Mouse (Mus musculus) heart, embryonic 13.5 days (tissue): Measurements from ENCODE around the gene Gm17359. TPM values are rescaled to one million over a fixed set of nuclear protein-coding genes. Genes with fewer than 3 reads are reported as not detected.

Experiments
- ATAC-seq: fragments of 200-750 bp; cut with Nextera tagmentation; 2 replicates; pipeline ENCODE4 v1.8.0; 2017; ENCODE audit warnings: moderate TSS enrichment; ENCODE audit not compliant: insufficient number of reproducible peaks, low FRiP score, low TSS enrichment; ENCODE audit errors: extremely low read depth
- H3K27ac ChIP-seq: fragments of 300-500 bp; sonication (generic); replicated peaks from 2 replicates; pipeline ENCODE4 v1.5.1; 2015; ENCODE audit warnings: moderate library complexity, mild to moderate bottlenecking, inconsistent platforms
- H3K27me3 ChIP-seq: fragments of 300-500 bp; sonication (generic); replicated peaks from 2 replicates; pipeline ENCODE4 v1.6.1; 2015; ENCODE audit warnings: mild to moderate bottlenecking, inconsistent platforms
- H3K36me3 ChIP-seq: fragments of 300-500 bp; sonication (generic); 2 replicates; pipeline ENCODE4 v1.6.1; 2015; ENCODE audit warnings: mild to moderate bottlenecking, inconsistent platforms
- H3K4me1 ChIP-seq: fragments of 300-500 bp; sonication (generic); 2 replicates; pipeline ENCODE4 v1.6.1; 2015; ENCODE audit warnings: inconsistent platforms
- H3K4me2 ChIP-seq: fragments of 300-500 bp; sonication (generic); 2 replicates; pipeline ENCODE4 v1.6.1; 2015; ENCODE audit warnings: inconsistent platforms, mild to moderate bottlenecking, moderate library complexity
- H3K4me3 ChIP-seq: fragments of 300-500 bp; sonication (generic); 2 replicates; pipeline ENCODE4 v1.5.1; 2015; ENCODE audit warnings: moderate library complexity, mild to moderate bottlenecking, inconsistent platforms
- H3K9ac ChIP-seq: fragments of 300-500 bp; sonication (generic); 2 replicates; pipeline ENCODE4 v1.6.1; 2015; ENCODE audit warnings: inconsistent platforms, mild to moderate bottlenecking, moderate library complexity
- H3K9me3 ChIP-seq: fragments of 300-500 bp; sonication (generic); 2 replicates; pipeline ENCODE4 v1.6.1; 2016; ENCODE audit warnings: inconsistent platforms
- WGBS: fragments of 180-500 bp; shearing (Covaris S2); methylation state at CpG from one replicate; pipeline ENCODE4 v1.1.7; 2015; ENCODE audit warnings: mixed read lengths; 5-methylcytosine and 5-hydroxymethylcytosine counted together
- polyA plus RNA-seq: library from polyadenylated mRNA; unstranded; fragments of >200 nt; fragmentation: Nextera tagmentation; extraction: Ambion mirVana; gene quantifications from 2 replicates; pipeline ENCODE4 v1.2.1, GENCODE M21; 2015

Gene Gm17359
- polyA plus RNA-seq, 1 experiment from 2014 or later: not detected

- Histone ChIP-seq H3K4me2 (no peak overlapping the region), H3K9ac (no peak overlapping the region), H3K27me3 (no peaks in the 10 kb centered on the region), H3K36me3 (no peaks in the 10 kb centered on the region), H3K9me3 (no peaks in the 10 kb centered on the region), H3K4me1 (no peaks in the 10 kb centered on the region), H3K4me3 (no peak overlapping the region), H3K27ac (no peak overlapping the region)
- no peak for ATAC-seq
- 61% methylated on average over 4 of the region's 4 CpGs for WGBS
These were observed 80.7 kb downstream of the Gm17359 start for GRCm38 (mm10) chr3:79416944-79417680.

DNA sequence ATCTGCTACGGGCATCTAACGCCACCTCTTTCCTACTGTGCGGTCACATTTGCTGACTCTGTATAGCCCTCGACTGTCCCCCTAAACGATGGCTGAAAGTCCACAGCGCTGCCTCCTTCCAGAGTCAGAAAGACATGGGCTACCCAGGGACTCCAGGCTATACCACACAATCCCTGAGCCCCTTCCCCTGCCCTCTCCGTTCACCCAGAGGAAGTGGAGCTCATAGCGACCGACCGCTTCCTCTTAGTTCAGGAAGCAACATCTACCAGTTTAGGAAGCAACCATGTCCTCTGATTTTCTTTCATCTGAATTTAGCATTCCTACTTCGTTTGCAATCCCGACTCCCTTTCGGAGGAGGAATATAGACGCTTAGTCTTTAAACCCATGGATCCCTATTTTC lies 82.5 kb downstream of the Gm17359 start:
- Histone ChIP-seq H3K9me3 (no peaks in the 10 kb centered on the region), H3K9ac (no peak overlapping the region), H3K27me3 (no peaks in the 10 kb centered on the region), H3K4me3 (no peak overlapping the region), H3K4me1 (no peaks in the 10 kb centered on the region), H3K4me2 (no peak overlapping the region), H3K27ac (no peak overlapping the region), H3K36me3 (no peaks in the 10 kb centered on the region)
- WGBS: 77% methylated on average over 14 of the region's 14 CpGs
- ATAC-seq: no peak

- Histone ChIP-seq H3K9ac (no peak overlapping the region), H3K27ac (no peak overlapping the region), H3K4me1 (no peaks in the 10 kb centered on the region), H3K9me3 (no peaks in the 10 kb centered on the region), H3K4me3 (no peak overlapping the region), H3K36me3 (no peaks in the 10 kb centered on the region), H3K27me3 (no peaks in the 10 kb centered on the region), H3K4me2 (no peak overlapping the region)
- no peak for ATAC-seq
- 71% methylated on average over 1 of the region's 1 CpGs for WGBS
These were observed 89.0 kb downstream of the Gm17359 start for GRCm38 (mm10) chr3:79425441-79425840.

- H3K4me1 ChIP-seq: no peaks in the 10 kb centered on the region
- no peak for ATAC-seq
- no peaks in the 10 kb centered on the region for H3K27me3 ChIP-seq
- H3K4me2 ChIP-seq: no peak overlapping the region
- no peak overlapping the region for H3K27ac ChIP-seq
- H3K4me3 ChIP-seq: no peak overlapping the region
- H3K36me3 ChIP-seq: no peaks in the 10 kb centered on the region
- H3K9ac ChIP-seq: no peak overlapping the region
- no peaks in the 10 kb centered on the region for H3K9me3 ChIP-seq
These were observed 97.1 kb downstream of the Gm17359 start for GRCm38 (mm10) chr3:79433593-79433992.

- Histone ChIP-seq H3K4me2 (no peak overlapping the region), H3K9ac (no peak overlapping the region), H3K9me3 (no peaks in the 10 kb centered on the region), H3K4me1 (no peaks in the 10 kb centered on the region), H3K4me3 (no peak overlapping the region), H3K27ac (no peak overlapping the region), H3K27me3 (no peaks in the 10 kb centered on the region), H3K36me3 (no peaks in the 10 kb centered on the region)
- ATAC-seq: no peak
- 76% methylated on average over 9 of the region's 9 CpGs for WGBS
These were observed 98.0 kb downstream of the Gm17359 start for GRCm38 (mm10) chr3:79434436-79434835.

DNA sequence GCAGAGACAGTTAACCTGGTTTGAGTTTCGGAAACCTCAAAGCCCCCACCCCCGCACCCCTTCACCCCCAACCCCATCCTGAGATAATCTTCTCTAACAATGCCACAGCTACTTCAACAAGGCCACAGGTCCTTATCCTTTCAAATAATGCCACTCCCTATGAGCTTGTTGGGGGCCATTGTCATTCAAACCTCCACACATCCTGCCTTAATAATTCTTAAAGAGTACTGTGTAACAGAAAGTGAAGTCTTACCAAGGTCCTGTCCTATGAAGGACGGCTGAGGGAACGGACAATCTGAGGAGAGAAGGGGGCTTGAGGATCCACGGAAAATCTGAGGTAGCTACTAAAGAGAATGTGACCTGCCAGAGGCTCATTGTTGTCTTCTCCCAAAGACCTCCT lies 98.5 kb downstream of the Gm17359 start:
- Histone ChIP-seq H3K27ac (no peak overlapping the region), H3K36me3 (no peaks in the 10 kb centered on the region), H3K9ac (no peak overlapping the region), H3K4me1 (no peaks in the 10 kb centered on the region), H3K27me3 (no peaks in the 10 kb centered on the region), H3K4me2 (no peak overlapping the region), H3K4me3 (no peak overlapping the region), H3K9me3 (no peaks in the 10 kb centered on the region)
- WGBS: 55% methylated on average over 5 of the region's 5 CpGs
- ATAC-seq: no peak

DNA sequence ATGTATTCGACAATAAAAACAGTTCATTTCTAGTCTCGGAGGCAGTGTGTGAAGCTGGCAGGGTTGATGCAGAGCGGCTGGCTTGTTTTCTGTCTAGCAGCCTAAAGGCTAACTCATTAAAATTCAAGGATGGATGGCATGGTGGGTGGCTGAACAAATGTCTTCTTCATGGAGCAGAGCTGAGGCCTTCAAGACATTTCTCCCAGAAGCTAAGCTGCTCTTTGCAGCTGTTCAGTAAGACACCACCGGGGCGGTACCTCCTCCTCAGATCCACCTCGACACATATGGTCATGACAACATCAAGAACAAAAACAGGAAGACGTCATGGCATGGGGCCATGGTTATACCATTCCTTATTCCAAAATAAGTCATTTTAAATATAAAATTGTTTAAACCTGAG lies 99.7 kb downstream of the Gm17359 start:
- Histone ChIP-seq H3K4me1 (no peaks in the 10 kb centered on the region), H3K27me3 (no peaks in the 10 kb centered on the region), H3K36me3 (no peaks in the 10 kb centered on the region), H3K4me2 (no peak overlapping the region), H3K27ac (no peak overlapping the region), H3K9ac (no peak overlapping the region), H3K9me3 (no peaks in the 10 kb centered on the region), H3K4me3 (no peak overlapping the region)
- WGBS: 81% methylated on average over 7 of the region's 7 CpGs
- no peak for ATAC-seq

DNA sequence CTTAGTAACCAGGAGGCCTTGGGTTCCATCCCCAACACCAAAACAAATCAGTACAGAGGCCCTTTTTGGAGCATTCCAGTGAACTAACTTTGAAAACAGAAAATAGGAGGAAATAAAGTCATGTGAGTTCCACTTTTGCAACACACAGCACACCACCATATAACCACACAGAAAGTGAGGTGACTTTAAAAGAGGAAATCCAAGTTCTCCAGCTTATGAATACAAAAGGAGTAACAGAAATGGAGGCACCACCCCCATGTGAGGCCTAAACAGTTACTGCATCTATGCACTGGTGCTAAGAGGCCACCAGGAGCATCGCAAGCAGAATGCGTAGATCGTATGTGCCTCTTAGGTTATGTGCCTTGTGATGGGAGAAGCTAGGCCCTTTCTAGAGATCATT lies 101.8 kb downstream of the Gm17359 start:
- no peak overlapping the region for H3K9ac ChIP-seq
- H3K4me1 ChIP-seq: no peaks in the 10 kb centered on the region
- no peak for ATAC-seq
- H3K36me3 ChIP-seq: no peaks in the 10 kb centered on the region
- 90% methylated on average over 3 of the region's 3 CpGs for WGBS
- no peaks in the 10 kb centered on the region for H3K9me3 ChIP-seq
- no peak overlapping the region for H3K4me3 ChIP-seq
- H3K27me3 ChIP-seq: no peaks in the 10 kb centered on the region
- no peak overlapping the region for H3K27ac ChIP-seq
- no peak overlapping the region for H3K4me2 ChIP-seq

DNA sequence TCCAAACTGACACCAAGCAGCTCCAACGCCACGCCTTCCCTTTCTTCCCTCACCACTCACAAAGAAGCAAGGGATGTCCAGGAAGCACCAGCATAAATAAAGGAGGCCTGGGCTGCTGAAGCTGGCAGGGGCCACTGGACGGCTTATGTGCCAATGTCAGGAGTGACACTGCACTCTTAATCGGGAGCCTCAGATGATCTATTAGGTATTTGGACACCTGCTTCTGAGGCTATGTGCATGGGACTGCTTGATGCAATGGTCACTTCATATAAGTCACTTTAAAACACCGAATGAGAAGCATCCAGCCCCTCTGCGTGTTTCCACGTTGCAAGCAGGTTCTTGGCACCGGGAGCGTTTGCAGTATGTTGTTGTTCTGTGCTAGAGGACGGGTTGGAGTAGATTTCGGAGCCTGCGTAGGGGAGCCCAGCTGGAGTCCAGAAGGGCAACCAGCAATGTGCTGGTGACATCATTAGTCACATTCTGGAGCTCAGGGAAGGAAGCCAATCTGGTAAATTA lies 104.6 kb downstream of the Gm17359 start:
- whole genome bisulfite sequencing: 75% methylated on average over 12 of the region's 12 CpGs
- H3K9ac ChIP-seq: no peak overlapping the region
- no peaks in the 10 kb centered on the region for H3K27me3 ChIP-seq
- H3K4me2 ChIP-seq: no peak overlapping the region
- no peaks in the 10 kb centered on the region; the same call in 1 of the 2 replicates for H3K4me1 ChIP-seq
- no peak overlapping the region for H3K4me3 ChIP-seq
- H3K27ac ChIP-seq: no peak overlapping the region
- H3K9me3 ChIP-seq: 0 out of 2 replicates have a peak, but pooled peaks cover 3% of the 10 kb centered on the region
- no peak for ATAC-seq
- no peaks in the 10 kb centered on the region for H3K36me3 ChIP-seq

GRCm38 (mm10) chr3:79443850-79444249 lies 107.4 kb downstream of the Gm17359 start:
- H3K4me3 ChIP-seq: no peak overlapping the region
- no peaks in the 10 kb centered on the region for H3K36me3 ChIP-seq
- 57% methylated on average over 4 of the region's 4 CpGs for WGBS
- no peaks in the 10 kb centered on the region for H3K27me3 ChIP-seq
- no peak for ATAC-seq
- no peak overlapping the region for H3K4me2 ChIP-seq
- no peak overlapping the region for H3K27ac ChIP-seq
- 0 out of 2 replicates have a peak, but pooled peaks cover 3% of the 10 kb centered on the region for H3K9me3 ChIP-seq
- H3K9ac ChIP-seq: no peak overlapping the region
- H3K4me1 ChIP-seq: no peaks in the 10 kb centered on the region; the same call in 1 of the 2 replicates

- Histone ChIP-seq H3K4me3 (no peak overlapping the region), H3K27me3 (no peaks in the 10 kb centered on the region), H3K9ac (no peak overlapping the region), H3K36me3 (no peaks in the 10 kb centered on the region), H3K4me1 (no peaks in the 10 kb centered on the region; the same call in 1 of the 2 replicates), H3K27ac (no peak overlapping the region), H3K4me2 (no peak overlapping the region), H3K9me3 (0 out of 2 replicates have a peak, but pooled peaks cover 3% of the 10 kb centered on the region)
- 58% methylated on average over 8 of the region's 8 CpGs for WGBS
- no peak for ATAC-seq
These were observed 108.6 kb downstream of the Gm17359 start for GRCm38 (mm10) chr3:79445041-79445440.

DNA sequence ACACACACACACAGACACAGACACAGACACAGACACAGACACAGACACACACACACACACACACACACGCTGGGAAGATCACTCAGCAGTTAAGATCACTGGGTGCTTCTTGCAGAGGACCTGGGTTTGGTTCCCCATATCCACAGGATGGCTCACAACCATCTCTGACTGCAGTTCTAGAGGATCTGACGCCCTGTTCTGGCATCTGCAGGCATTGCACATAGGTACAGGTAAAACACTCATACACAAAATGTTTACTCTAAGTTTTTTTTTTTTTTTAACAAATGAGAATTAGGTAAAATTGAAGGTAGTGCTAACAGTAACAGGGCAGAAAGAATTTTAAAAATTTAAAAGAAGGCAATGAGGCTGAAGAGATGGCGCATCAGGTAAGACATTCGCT lies 109.7 kb downstream of the Gm17359 start:
- Histone ChIP-seq H3K27ac (no peak overlapping the region), H3K9me3 (0 out of 2 replicates have a peak, but pooled peaks cover 3% of the 10 kb centered on the region), H3K4me3 (no peak overlapping the region), H3K36me3 (no peaks in the 10 kb centered on the region), H3K9ac (no peak overlapping the region), H3K4me1 (no peaks in the 10 kb centered on the region; the same call in 1 of the 2 replicates), H3K27me3 (no peaks in the 10 kb centered on the region), H3K4me2 (no peak overlapping the region)
- no peak for ATAC-seq
- 85% methylated on average over 4 of the region's 4 CpGs for WGBS
